Mouse (Mus musculus) E14TG2a.4 (cell line): Measurements from ENCODE around the gene Pid1.

Experiments
- H3K27me3 ChIP-seq: 2 replicates; pipeline ENCODE4 v1.6.1; 2014; ENCODE audit warnings: low read length, control low read depth; ENCODE audit not compliant: insufficient read depth
- H3K36me3 ChIP-seq: 2 replicates; pipeline ENCODE4 v1.6.1; 2014; ENCODE audit warnings: low read length, control low read depth; ENCODE audit not compliant: insufficient read depth
- H3K4me1 ChIP-seq: replicated peaks from 2 replicates; pipeline ENCODE4 v1.6.1; 2014; ENCODE audit warnings: low read depth, low read length, control low read depth
- H3K4me3 ChIP-seq: replicated peaks from 2 replicates; pipeline ENCODE4 v1.5.1; 2014; ENCODE audit warnings: mild to moderate bottlenecking, low read length
- H3K9me3 ChIP-seq: 2 replicates; pipeline ENCODE4 v1.6.1; 2014; ENCODE audit warnings: low read length, control low read depth
- CTCF ChIP-seq: conservative IDR thresholded peaks from 2 replicates; pipeline ENCODE4 v1.5.1; 2014; ENCODE audit warnings: low read length
- NANOG ChIP-seq: IDR thresholded peaks from 2 replicates; pipeline ENCODE4 v1.6.1; 2014; ENCODE audit warnings: borderline replicate concordance, low read length, mixed read lengths
- POU5F1 ChIP-seq: IDR thresholded peaks from 2 replicates; pipeline ENCODE4 v1.6.1; 2014; ENCODE audit warnings: low read length, borderline replicate concordance

Gene Pid1

DNA sequence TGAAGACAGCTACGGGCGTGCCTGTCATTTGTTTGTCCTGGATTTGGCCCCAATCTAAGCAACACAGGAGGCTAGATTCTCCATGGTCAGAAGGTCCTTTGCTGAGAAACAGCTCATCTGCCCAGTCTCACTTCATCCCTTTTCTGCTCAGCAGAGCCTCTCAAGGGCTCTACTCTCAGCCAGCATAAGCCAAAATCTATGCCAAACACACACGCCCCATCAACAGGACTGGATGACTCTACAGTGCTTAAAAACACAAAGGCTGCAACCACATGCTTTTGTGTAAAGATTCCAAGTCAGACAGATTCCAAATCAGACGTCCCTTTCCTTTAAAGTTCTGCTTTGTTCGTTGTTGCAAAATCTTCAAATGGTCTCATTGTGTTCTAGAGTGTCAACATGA, 174.5 kb downstream of the Pid1 start:
- TF ChIP-seq NANOG: no peak
- TF ChIP-seq CTCF: no peak
- TF ChIP-seq POU5F1: no peak

DNA sequence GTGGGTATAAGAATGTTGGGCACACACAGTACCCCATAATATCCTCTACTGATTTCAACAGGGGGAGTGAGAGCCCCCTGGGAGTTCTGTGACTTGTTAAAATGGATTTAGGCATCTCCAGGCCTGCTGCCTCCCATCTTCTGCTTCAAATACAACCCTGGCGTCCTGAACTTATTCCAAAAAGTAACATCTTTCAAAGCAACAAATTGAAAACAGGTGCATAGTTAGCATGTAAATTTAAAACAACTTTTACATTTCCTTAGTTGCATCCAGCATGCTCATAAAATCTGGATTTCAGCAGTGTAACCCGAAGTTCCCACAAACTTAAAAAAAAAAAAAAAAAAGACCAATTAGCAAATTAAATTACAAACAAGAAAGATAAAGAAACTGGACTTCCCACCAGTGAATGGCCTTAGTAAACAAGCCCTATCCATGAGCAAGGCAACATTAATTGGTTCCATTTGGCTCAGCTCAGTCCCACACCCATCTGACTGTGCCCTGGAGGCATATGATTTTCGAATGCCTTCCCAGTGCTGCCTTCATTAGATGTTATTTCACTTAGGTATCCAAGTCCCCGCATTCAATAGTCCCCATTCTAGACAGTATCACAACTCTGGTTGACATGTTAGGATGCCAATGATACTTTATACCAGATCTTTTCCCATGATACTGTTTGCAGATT, 177.1 kb downstream of the Pid1 start:
- Histone ChIP-seq H3K27me3 (no peaks in the 10 kb centered on the region), H3K4me1 (no peaks in the 10 kb centered on the region; the same call in 1 of the 2 replicates), H3K4me3 (no peak overlapping the region)

More for the DNA sequence above, 174.5 kb downstream of the Pid1 start:
- Histone ChIP-seq H3K36me3 (no peaks in the 10 kb centered on the region), H3K27me3 (no peaks in the 10 kb centered on the region), H3K4me1 (no peaks in the 10 kb centered on the region), H3K4me3 (no peak overlapping the region), H3K9me3 (no peaks in the 10 kb centered on the region)

DNA sequence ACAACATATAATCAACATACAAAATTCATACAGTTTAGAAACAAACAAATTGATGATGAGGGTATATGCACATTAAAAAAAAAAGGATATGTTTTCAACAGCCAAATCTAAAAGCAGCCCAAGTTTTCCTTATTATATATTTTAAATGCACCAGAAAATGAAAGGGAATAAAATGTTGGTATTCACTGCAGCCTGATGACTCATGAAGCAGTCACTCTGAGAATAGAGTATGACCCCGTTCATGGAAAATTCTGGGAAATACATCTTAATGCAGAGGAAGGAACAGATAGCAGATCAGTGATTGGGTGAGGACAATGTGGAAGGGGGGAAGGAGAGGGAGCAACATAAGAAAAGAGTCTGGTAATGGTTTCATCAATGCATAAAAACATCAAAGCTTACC, 186.3 kb downstream of the Pid1 start:
- H3K27me3 ChIP-seq: no peaks in the 10 kb centered on the region
- no peak overlapping the region for H3K4me3 ChIP-seq
- H3K4me1 ChIP-seq: peaks cover 10% of the 10 kb centered on the region
- no peaks in the 10 kb centered on the region for H3K36me3 ChIP-seq
- TF ChIP-seq NANOG: no peak
- H3K9me3 ChIP-seq: no peaks in the 10 kb centered on the region

More for the DNA sequence above, 177.1 kb downstream of the Pid1 start:
- Histone ChIP-seq H3K9me3 (no peaks in the 10 kb centered on the region), H3K36me3 (no peaks in the 10 kb centered on the region)
- TF ChIP-seq CTCF (no peak), POU5F1 (no peak), NANOG (no peak)

DNA sequence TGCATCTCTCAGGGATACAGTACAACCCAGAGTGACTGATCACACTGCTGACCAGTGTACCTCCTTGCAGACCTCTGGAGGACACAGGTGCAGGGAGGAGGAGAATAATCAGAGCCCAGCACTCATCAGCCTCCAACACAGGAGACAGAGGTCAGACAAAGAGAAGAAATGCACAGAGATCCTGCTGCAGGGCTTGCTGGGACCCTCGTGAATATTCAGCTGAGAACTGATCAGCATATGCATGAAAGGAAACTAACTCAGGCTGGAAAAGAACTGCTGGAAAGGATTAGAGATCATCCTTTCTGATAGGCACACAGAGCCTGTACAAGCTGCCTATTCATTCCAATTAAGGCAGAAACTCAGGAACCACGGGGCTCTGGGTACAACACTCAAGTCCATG, 186.9 kb downstream of the Pid1 start:
- Histone ChIP-seq H3K36me3 (no peaks in the 10 kb centered on the region), H3K4me1 (peaks cover 10% of the 10 kb centered on the region), H3K27me3 (no peaks in the 10 kb centered on the region), H3K4me3 (no peak overlapping the region), H3K9me3 (no peaks in the 10 kb centered on the region)
- TF ChIP-seq POU5F1: no peak
- peak; percentile 45; the same call in 1 of the 2 replicates for TF ChIP-seq NANOG
- no peak for TF ChIP-seq CTCF

DNA sequence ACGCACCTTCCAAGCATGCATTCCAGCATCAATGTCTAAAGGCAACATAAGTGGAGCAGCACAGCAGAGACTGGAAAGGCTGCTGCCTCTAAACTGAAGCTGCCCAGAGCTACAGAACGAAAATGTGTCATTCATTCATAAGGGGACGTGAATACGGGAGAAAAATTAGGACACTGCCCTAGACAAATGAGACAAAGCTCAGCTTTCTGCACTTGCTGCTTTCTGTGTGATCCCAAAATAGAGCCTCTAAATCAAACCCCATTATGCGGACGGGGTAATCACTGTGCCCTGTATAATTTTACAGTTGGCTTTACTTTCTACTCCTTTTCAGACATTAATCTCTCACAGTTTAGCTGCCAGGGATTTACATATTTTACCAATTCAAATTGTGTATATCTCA, 191.0 kb downstream of the Pid1 start:
- no peaks in the 10 kb centered on the region for H3K9me3 ChIP-seq
- TF ChIP-seq POU5F1 (no peak), CTCF (no peak), NANOG (no peak)
- no peak overlapping the region for H3K4me3 ChIP-seq
- no peaks in the 10 kb centered on the region for H3K36me3 ChIP-seq
- no peaks in the 10 kb centered on the region for H3K27me3 ChIP-seq
- H3K4me1 ChIP-seq: peaks cover 10% of the 10 kb centered on the region

DNA sequence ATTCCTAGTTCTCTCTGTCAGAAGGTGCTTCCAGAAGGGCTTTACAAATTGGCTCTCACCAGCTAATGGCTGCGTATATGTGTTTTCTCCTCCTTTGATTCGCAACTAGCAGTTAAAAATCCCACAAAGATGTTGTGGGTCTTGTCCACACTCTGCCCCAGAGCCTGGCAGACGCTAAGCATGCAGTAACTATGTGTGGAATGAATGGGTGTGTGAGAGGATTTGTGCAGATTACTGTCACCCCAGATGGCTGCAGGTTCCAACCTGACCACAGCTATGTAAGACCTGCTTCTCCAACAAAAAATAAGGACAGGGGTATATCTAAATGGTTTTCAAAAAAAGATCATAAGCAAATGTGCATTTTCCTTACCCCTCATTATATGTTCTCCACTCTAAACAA, 206.2 kb downstream of the Pid1 start:
- Histone ChIP-seq H3K4me1 (peaks cover 4% of the 10 kb centered on the region; the same call in 1 of the 2 replicates), H3K27me3 (no peaks in the 10 kb centered on the region), H3K9me3 (no peaks in the 10 kb centered on the region), H3K36me3 (no peaks in the 10 kb centered on the region), H3K4me3 (no peak overlapping the region)
- TF ChIP-seq POU5F1 (no peak), NANOG (no peak), CTCF (no peak)

DNA sequence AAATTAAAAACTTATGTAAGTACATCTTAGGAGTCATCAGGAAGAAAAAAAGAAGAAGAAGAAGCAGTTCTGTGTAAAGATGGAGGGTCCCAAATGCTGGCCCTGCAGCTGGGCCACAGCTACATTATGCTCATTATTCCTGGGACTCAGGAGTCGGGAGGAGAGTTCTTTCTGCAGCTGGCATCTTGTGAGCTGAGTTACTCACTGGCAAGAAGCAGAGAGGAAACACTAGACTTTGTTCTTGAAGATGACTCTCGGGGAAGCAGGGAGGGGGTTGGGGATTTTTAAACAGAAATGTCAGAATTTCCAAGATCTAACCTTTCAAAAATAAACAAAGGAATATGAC, 208.4 kb downstream of the Pid1 start:
- Histone ChIP-seq H3K36me3 (no peaks in the 10 kb centered on the region), H3K9me3 (no peaks in the 10 kb centered on the region), H3K27me3 (no peaks in the 10 kb centered on the region), H3K4me1 (peaks cover 4% of the 10 kb centered on the region; the same call in 1 of the 2 replicates), H3K4me3 (no peak overlapping the region)
- no peak for TF ChIP-seq POU5F1
- TF ChIP-seq NANOG: no peak
- no peak for TF ChIP-seq CTCF

DNA sequence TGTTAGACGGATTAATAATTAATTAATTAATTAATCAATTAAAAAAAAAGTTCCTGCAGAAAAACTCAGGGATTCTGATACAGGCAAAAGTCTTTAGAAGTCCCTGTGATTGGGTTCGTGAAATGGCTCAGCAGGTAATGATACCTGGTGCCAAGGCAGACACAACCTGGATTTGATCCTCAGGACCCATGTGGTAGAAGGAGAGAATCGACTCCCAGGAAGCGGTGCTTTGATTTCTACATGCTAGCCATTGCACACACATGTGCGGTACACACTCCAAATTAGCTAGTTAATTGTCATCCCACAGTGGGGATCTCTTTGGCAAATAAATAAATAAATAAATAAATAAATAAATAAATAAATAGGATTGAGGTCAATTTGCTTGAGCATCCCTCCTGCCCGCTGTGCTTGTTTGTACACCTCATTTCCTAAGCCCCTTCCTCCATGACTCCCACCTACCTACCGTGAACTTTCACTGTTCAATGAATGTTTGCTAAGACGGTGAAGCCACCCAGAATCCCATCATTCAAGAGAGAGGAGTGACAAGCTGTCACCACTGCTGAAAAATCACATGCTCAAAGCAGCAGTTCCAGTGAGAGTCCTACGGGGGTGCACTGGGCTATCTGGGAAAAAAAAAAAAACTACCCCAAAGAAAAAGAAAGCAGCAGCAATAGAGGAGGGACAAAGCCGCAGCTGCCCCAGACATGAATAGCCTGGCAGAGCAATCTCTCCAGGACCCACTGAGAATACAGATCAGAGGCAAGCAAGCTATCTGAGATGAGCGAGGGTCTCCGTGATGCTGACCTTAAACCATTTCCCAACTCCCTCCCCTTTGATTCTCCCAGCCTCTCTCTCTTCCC, 209.0 kb downstream of the Pid1 start:
- Histone ChIP-seq H3K36me3 (no peaks in the 10 kb centered on the region), H3K4me3 (no peak overlapping the region), H3K27me3 (no peaks in the 10 kb centered on the region), H3K4me1 (peaks cover 4% of the 10 kb centered on the region; the same call in 1 of the 2 replicates), H3K9me3 (no peaks in the 10 kb centered on the region)
- TF ChIP-seq NANOG (no peak), POU5F1 (no peak), CTCF (no peak)
